ENCODE assay signal across 26 mouse cellular contexts in the genomic region with DNA sequence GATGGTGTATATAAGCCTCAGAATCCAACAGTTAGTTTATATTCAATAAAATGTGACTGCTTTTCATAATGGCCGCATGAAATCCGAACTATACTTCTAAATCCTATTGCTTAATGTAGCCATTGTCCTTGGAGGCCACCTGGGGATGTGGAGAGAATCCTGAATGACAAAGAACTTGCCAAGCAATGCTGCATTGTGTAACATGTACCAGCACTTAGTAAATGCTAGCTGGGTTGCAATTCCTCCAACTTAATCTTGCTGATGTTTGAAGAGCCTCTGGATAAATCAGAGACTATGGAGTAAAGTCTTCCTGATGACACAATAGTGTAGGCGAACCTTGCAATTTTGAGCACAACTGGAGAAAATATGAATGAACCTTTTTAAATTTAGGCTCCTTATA.
DNase-seq lines count a peak whose midpoint lies in the region; ATAC-seq and TF ChIP-seq lines count a peak whose summit lies in the region.
"Had no signal": no experiment of that assay in that cellular context is flagged by ENCODE, and none has a peak within 500 bp of the region (broad histone marks: within the 10 kb centered on the region; RNA-seq: fewer than 3 reads in every experiment).

No protein-coding gene starts in this region.

- 67% methylated on average over 3 of the region's 3 CpGs for WGBS in liver, postnatal 0 days (ENCODE audit: insufficient replicate concordance)

- 0 out of 2 replicates have a peak, but pooled peaks have one; percentile 2 for ATAC-seq in frontal cortex, adult (ENCODE audit: low TSS enrichment)
- no peak for ATAC-seq in liver, postnatal 0 days
- ATAC-seq: forebrain, embryonic 15.5 days; hindbrain, embryonic 16.5 days; intestine, embryonic 15.5 days had no signal

- H3K4me3 ChIP-seq in left cerebral cortex, adult 2 months: no peak overlapping the region
- H3K4me3 ChIP-seq in liver, postnatal 0 days (ENCODE audit: low read depth, low read length): no peak overlapping the region
- H3K4me3 ChIP-seq: embryonic facial prominence, embryonic 12.5 days; embryonic facial prominence, embryonic 15.5 days; forebrain, embryonic 12.5 days; forebrain, embryonic 15.5 days; gastrocnemius, adult 2 months; heart, adult 2 months; heart, embryonic 10.5 days; heart, embryonic 13.5 days; hindbrain, embryonic 13.5 days; intestine, embryonic 15.5 days had no signal

- H3K4me1 ChIP-seq in liver, postnatal 0 days (ENCODE audit: insufficient read depth): peaks cover 3% of the 10 kb centered on the region

- no peak overlapping the region for H3K9ac ChIP-seq in liver, postnatal 0 days (replicated peaks)
- H3K9ac ChIP-seq: embryonic facial prominence, embryonic 12.5 days; embryonic facial prominence, embryonic 15.5 days; forebrain, embryonic 12.5 days; forebrain, embryonic 15.5 days; heart, embryonic 13.5 days; hindbrain, embryonic 13.5 days; intestine, embryonic 15.5 days had no signal

- no peak for TF ChIP-seq CTCF in left cerebral cortex, adult 2 months (IDR thresholded peaks at IDR 0.05)
- TF ChIP-seq CTCF in liver, postnatal 0 days (IDR thresholded peaks at IDR 0.05; ENCODE audit: low read depth): no peak

- peak overlapping the region; percentile 57; the same call in 1 of the 2 replicates for H3K27ac ChIP-seq in left cerebral cortex, adult 2 months
- no peak overlapping the region for H3K27ac ChIP-seq in liver, postnatal 0 days (ENCODE audit: low read depth)
- H3K27ac ChIP-seq: embryonic facial prominence, embryonic 12.5 days; embryonic facial prominence, embryonic 15.5 days; forebrain, embryonic 12.5 days; forebrain, embryonic 15.5 days; gastrocnemius, adult 2 months; heart, adult 2 months; heart, embryonic 10.5 days; heart, embryonic 13.5 days; hindbrain, embryonic 13.5 days; intestine, embryonic 15.5 days had no signal

- TF ChIP-seq EP300 in liver, postnatal 0 days (IDR thresholded peaks at IDR 0.05; ENCODE audit: low read depth): no peak

- no peaks in the 10 kb centered on the region for H3K36me3 ChIP-seq in liver, postnatal 0 days (replicated peaks; ENCODE audit: insufficient read depth, low read length)
- H3K36me3 ChIP-seq: embryonic facial prominence, embryonic 12.5 days; embryonic facial prominence, embryonic 15.5 days; forebrain, embryonic 12.5 days; forebrain, embryonic 15.5 days; heart, embryonic 10.5 days; heart, embryonic 13.5 days; hindbrain, embryonic 13.5 days; intestine, embryonic 15.5 days had no signal

- H3K4me2 ChIP-seq in liver, postnatal 0 days (ENCODE audit: low read depth, low read length): no peak overlapping the region
- H3K4me2 ChIP-seq: embryonic facial prominence, embryonic 12.5 days; embryonic facial prominence, embryonic 15.5 days; forebrain, embryonic 12.5 days; forebrain, embryonic 15.5 days; heart, embryonic 13.5 days; hindbrain, embryonic 13.5 days; intestine, embryonic 15.5 days had no signal

- H3K9me3 ChIP-seq in liver, postnatal 0 days (ENCODE audit: low read length): no peaks in the 10 kb centered on the region
- H3K9me3 ChIP-seq: embryonic facial prominence, embryonic 12.5 days; embryonic facial prominence, embryonic 15.5 days; forebrain, embryonic 12.5 days; forebrain, embryonic 15.5 days; heart, embryonic 10.5 days; heart, embryonic 13.5 days; hindbrain, embryonic 13.5 days; intestine, embryonic 15.5 days had no signal

- intact Hi-C loops in left cerebral cortex, adult 2 months (cut with DNase I): loop anchor here (5.0 kb wide), 1 partner anchor 576 kb away; no protein-coding TSS in a partner anchor
- intact Hi-C loops in left cerebral cortex, postnatal 25 days (cut with DNase I): no loop called here

- DNase-seq in frontal cortex, postnatal 14 days (ENCODE audit: low spot score in 2 of 2): no peak
- no peak for DNase-seq in left cerebral cortex, adult 2 months (ENCODE audit: extremely low spot score in 1 of 2, low spot score in 2 of 2)
- no peak for DNase-seq in left cerebral cortex, postnatal 25 days (ENCODE audit: low spot score in 2 of 2)
- DNase-seq in fat pad, adult 2 months (ENCODE audit: extremely low read depth, low read depth, low spot score): peak; percentile 96
- DNase-seq in liver, postnatal 0 days: no peak
- no peak for DNase-seq in adrenal gland, postnatal 36 days
- DNase-seq: adrenal gland, adult 8-10 months; adrenal gland, postnatal 25 days; cerebellum, adult 11 months; cerebellum, adult 2 months; cerebellum, adult 9-11 months; cerebellum, postnatal 25 days; gastrocnemius, adult 2 months; gastrocnemius, postnatal 14 days; heart, adult 2 months; heart, postnatal 14 days had no signal

- no peaks in the 10 kb centered on the region for H3K27me3 ChIP-seq in liver, postnatal 0 days (ENCODE audit: insufficient read depth, low read length)
- H3K27me3 ChIP-seq: embryonic facial prominence, embryonic 12.5 days; embryonic facial prominence, embryonic 15.5 days; forebrain, embryonic 12.5 days; forebrain, embryonic 15.5 days; heart, embryonic 13.5 days; hindbrain, embryonic 13.5 days; intestine, embryonic 15.5 days had no signal
